Mouse (Mus musculus): ENCODE data around the gene AI661453. TPM values are rescaled to one million over a fixed set of nuclear protein-coding genes. Genes with fewer than 3 reads are reported as not detected.

The AI661453 gene
- total and polyA plus RNA-seq, 2 experiments from 2014 or later = 0.19 to 0.93 TPM

DNA sequence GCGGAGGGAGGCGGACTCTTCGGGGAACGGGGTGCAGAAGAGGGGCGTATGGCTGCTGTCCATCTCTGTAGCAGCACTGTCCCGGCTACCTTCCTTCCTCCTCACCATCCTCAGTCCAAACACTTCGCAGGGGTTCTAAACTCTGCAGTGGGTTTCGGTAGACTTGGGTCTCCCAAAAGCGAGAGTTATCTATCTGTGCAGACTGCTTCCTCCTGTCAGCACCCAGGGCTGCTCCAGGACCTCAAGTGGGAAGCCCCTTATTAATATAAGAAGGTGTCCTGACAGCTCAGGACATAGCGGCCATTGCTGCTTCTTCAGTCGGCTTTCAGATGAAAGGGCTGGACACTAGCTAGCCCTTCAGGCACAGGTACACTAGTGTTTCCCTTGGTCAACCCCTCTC, 28.6 kb downstream of the AI661453 start:
- Histone ChIP-seq H3K9me3 (ENCODE audit: low read length) (no peaks in the 10 kb centered on the region), H3K4me1 (ENCODE audit: insufficient read depth, low read length) (no peaks in the 10 kb centered on the region), H3K36me3 (ENCODE audit: insufficient read depth, low read length) (no peaks in the 10 kb centered on the region), H3K27ac (ENCODE audit: low read depth, low read length) (no peak overlapping the region), H3K4me3 (ENCODE audit: low read depth, low read length) (no peak overlapping the region), H3K9ac (replicated peaks; ENCODE audit: low read length, poor library complexity, severe bottlenecking) (no peak overlapping the region), H3K4me2 (ENCODE audit: low read depth, low read length, poor library complexity, severe bottlenecking) (no peak overlapping the region), H3K27me3 (ENCODE audit: insufficient read depth, low read length) (peaks cover 11% of the 10 kb centered on the region)
- no peak for ATAC-seq (ENCODE audit: low FRiP score)
- no peak for DNase-seq (ENCODE audit: low spot score)
- WGBS = 81% methylated on average over 11 of the region's 11 CpGs
- TF ChIP-seq CTCF (IDR thresholded peaks at IDR 0.05) = no peak

DNA sequence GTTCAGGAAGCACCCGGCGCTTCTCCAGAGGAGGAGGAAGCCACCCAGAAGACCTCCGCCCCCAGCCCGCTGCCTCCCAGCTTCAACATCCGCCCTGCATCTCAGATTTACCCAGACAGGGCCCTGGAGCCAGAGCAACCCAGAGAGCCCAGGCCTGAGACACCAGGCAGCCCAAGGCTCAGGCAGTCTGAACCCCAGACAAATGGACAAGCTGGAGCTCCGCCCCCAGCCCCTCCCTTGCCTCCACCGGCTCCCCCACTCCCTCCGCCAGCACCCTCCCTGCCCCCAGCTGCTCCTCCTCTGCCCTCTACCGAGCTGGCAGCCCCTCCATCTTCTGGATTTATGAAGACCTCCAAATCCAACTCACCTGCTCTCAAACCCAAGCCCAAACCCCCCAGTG, 29.9 kb downstream of the AI661453 start:
- WGBS = 41% methylated on average over 9 of the region's 9 CpGs
- Histone ChIP-seq H3K36me3 (ENCODE audit: insufficient read depth, low read length) (no peaks in the 10 kb centered on the region), H3K9me3 (ENCODE audit: low read length) (no peaks in the 10 kb centered on the region), H3K9ac (replicated peaks; ENCODE audit: low read length, poor library complexity, severe bottlenecking) (no peak overlapping the region), H3K27me3 (ENCODE audit: insufficient read depth, low read length) (peaks cover 11% of the 10 kb centered on the region), H3K4me2 (ENCODE audit: low read depth, low read length, poor library complexity, severe bottlenecking) (no peak overlapping the region), H3K27ac (ENCODE audit: low read depth, low read length) (no peak overlapping the region), H3K4me1 (ENCODE audit: insufficient read depth, low read length) (no peaks in the 10 kb centered on the region), H3K4me3 (ENCODE audit: low read depth, low read length) (no peak overlapping the region)
- ATAC-seq (ENCODE audit: low FRiP score) (no peak), DNase-seq (ENCODE audit: low spot score) (no peak)
- TF ChIP-seq CTCF (IDR thresholded peaks at IDR 0.05) = no peak

GRCm38 (mm10) chr17:47467659-47468058, 31.2 kb downstream of the AI661453 start:
- DNase-seq (ENCODE audit: low spot score) (no peak), ATAC-seq (ENCODE audit: low FRiP score) (no peak)
- Histone ChIP-seq H3K4me3 (ENCODE audit: low read depth, low read length) (no peak overlapping the region), H3K9me3 (ENCODE audit: low read length) (no peaks in the 10 kb centered on the region), H3K4me2 (ENCODE audit: low read depth, low read length, poor library complexity, severe bottlenecking) (no peak overlapping the region), H3K36me3 (ENCODE audit: insufficient read depth, low read length) (no peaks in the 10 kb centered on the region), H3K4me1 (ENCODE audit: insufficient read depth, low read length) (no peaks in the 10 kb centered on the region), H3K27me3 (ENCODE audit: insufficient read depth, low read length) (peaks cover 11% of the 10 kb centered on the region), H3K9ac (replicated peaks; ENCODE audit: low read length, poor library complexity, severe bottlenecking) (no peak overlapping the region), H3K27ac (ENCODE audit: low read depth, low read length) (no peak overlapping the region)
- 57% methylated on average over 11 of the region's 11 CpGs for WGBS
- TF ChIP-seq CTCF (IDR thresholded peaks at IDR 0.05) = no peak

- ATAC-seq (ENCODE audit: low FRiP score) (no peak), DNase-seq (ENCODE audit: low spot score) (no peak)
- H3K36me3 ChIP-seq (ENCODE audit: insufficient read depth, low read length) = no peaks in the 10 kb centered on the region
- TF ChIP-seq CTCF (IDR thresholded peaks at IDR 0.05) = no peak
- no peaks in the 10 kb centered on the region for H3K4me1 ChIP-seq (ENCODE audit: insufficient read depth, low read length)
- H3K4me2 ChIP-seq (ENCODE audit: low read depth, low read length, poor library complexity, severe bottlenecking) = 0 out of 2 replicates have a peak overlapping the region, but pooled peaks have one; percentile 1
- 20% methylated on average over 14 of the region's 14 CpGs for WGBS
- H3K27me3 ChIP-seq (ENCODE audit: insufficient read depth, low read length) = peaks cover 11% of the 10 kb centered on the region
- no peak overlapping the region for H3K9ac ChIP-seq (replicated peaks; ENCODE audit: low read length, poor library complexity, severe bottlenecking)
- no peak overlapping the region for H3K27ac ChIP-seq (ENCODE audit: low read depth, low read length)
- no peaks in the 10 kb centered on the region for H3K9me3 ChIP-seq (ENCODE audit: low read length)
- H3K4me3 ChIP-seq (ENCODE audit: low read depth, low read length) = no peak overlapping the region
Observed at GRCm38 (mm10) chr17:47468063-47468462, 31.6 kb downstream of the AI661453 start.

DNA sequence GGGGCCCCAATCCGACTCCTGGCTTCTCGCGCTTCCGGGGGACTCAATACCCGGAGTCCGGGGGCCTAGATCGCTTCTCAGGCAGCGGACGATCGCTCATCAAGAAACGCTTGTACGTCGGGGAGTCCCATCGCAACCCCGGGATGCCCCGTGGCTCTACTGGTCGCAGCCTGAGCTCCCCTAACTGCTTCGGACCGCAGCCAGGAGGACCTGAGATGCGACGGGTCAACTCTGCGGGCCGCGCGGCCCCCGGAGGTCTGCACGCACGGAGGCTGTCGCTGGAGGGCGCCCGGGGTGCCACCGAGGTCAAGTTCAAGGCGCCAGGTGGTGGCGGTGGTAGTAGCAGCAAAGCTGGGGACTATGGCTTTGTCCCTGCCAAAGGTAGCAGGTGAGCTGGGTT, 32.1 kb downstream of the AI661453 start:
- peaks cover 11% of the 10 kb centered on the region for H3K27me3 ChIP-seq (ENCODE audit: insufficient read depth, low read length)
- H3K9me3 ChIP-seq (ENCODE audit: low read length) = no peaks in the 10 kb centered on the region
- no peak overlapping the region for H3K9ac ChIP-seq (replicated peaks; ENCODE audit: low read length, poor library complexity, severe bottlenecking)
- WGBS = 7% methylated on average over 33 of the region's 34 CpGs
- H3K4me1 ChIP-seq (ENCODE audit: insufficient read depth, low read length) = no peaks in the 10 kb centered on the region
- no peak overlapping the region for H3K4me3 ChIP-seq (ENCODE audit: low read depth, low read length)
- ATAC-seq (ENCODE audit: low FRiP score) (no peak), DNase-seq (ENCODE audit: low spot score) (no peak)
- no peak for TF ChIP-seq CTCF (IDR thresholded peaks at IDR 0.05)
- no peak overlapping the region for H3K27ac ChIP-seq (ENCODE audit: low read depth, low read length)
- H3K4me2 ChIP-seq (ENCODE audit: low read depth, low read length, poor library complexity, severe bottlenecking) = 0 out of 2 replicates have a peak overlapping the region, but pooled peaks have one; percentile 1
- no peaks in the 10 kb centered on the region for H3K36me3 ChIP-seq (ENCODE audit: insufficient read depth, low read length)

- Histone ChIP-seq H3K36me3 (ENCODE audit: insufficient read depth, low read length) (no peaks in the 10 kb centered on the region), H3K4me3 (ENCODE audit: low read depth, low read length) (no peak overlapping the region), H3K27ac (ENCODE audit: low read depth, low read length) (no peak overlapping the region), H3K27me3 (ENCODE audit: insufficient read depth, low read length) (peaks cover 11% of the 10 kb centered on the region), H3K4me1 (ENCODE audit: insufficient read depth, low read length) (no peaks in the 10 kb centered on the region), H3K9ac (replicated peaks; ENCODE audit: low read length, poor library complexity, severe bottlenecking) (no peak overlapping the region), H3K9me3 (ENCODE audit: low read length) (no peaks in the 10 kb centered on the region), H3K4me2 (ENCODE audit: low read depth, low read length, poor library complexity, severe bottlenecking) (no peak overlapping the region)
- TF ChIP-seq CTCF (IDR thresholded peaks at IDR 0.05) = no peak
- 88% methylated on average over 4 of the region's 4 CpGs for WGBS
- DNase-seq (ENCODE audit: low spot score) = no peak
- no peak for ATAC-seq (ENCODE audit: low FRiP score)
Observed at GRCm38 (mm10) chr17:47469642-47470041, 33.2 kb downstream of the AI661453 start.

Data from midbrain, postnatal 0 days (tissue).